Mouse (Mus musculus) small intestine, adult 2 months (tissue): ENCODE results near the gene B3gntl1. TPM values are rescaled to one million over a fixed set of nuclear protein-coding genes. Genes with fewer than 3 reads are reported as not detected.

Source experiments
- H3K27ac ChIP-seq: fragments of 200-500 bp; 2 replicates; pipeline ENCODE4 v1.5.1; 2012; ENCODE audit warnings: low read depth, low read length, control low read depth, inconsistent platforms; ENCODE audit not compliant: insufficient read depth
- H3K27me3 ChIP-seq: fragments of 200-500 bp; 2 replicates; pipeline ENCODE4 v1.6.1; 2012; ENCODE audit warnings: mild to moderate bottlenecking, moderate library complexity, low read length, inconsistent platforms; ENCODE audit not compliant: control insufficient read depth, insufficient read depth
- H3K36me3 ChIP-seq: fragments of 200-500 bp; 2 replicates; pipeline ENCODE4 v1.6.1; 2012; ENCODE audit warnings: mild to moderate bottlenecking, low read length, control low read depth, inconsistent platforms; ENCODE audit not compliant: control insufficient read depth, insufficient read depth
- H3K4me1 ChIP-seq: fragments of 200-500 bp; 2 replicates; pipeline ENCODE4 v1.6.1; 2012; ENCODE audit warnings: low read length, inconsistent platforms, mixed read lengths; ENCODE audit not compliant: control insufficient read depth, insufficient read depth, insufficient read length
- H3K4me3 ChIP-seq: fragments of 200-500 bp; 2 replicates; pipeline ENCODE4 v1.5.1; 2012; ENCODE audit warnings: low read depth, mild to moderate bottlenecking, control low read depth, inconsistent platforms, low read length, moderate library complexity
- CTCF ChIP-seq: fragments of 200-500 bp; IDR thresholded peaks from 2 replicates; pipeline ENCODE4 v1.5.1; 2012; ENCODE audit warnings: low read depth, mild to moderate bottlenecking, control low read depth, inconsistent platforms, low read length, moderate library complexity, mixed read lengths; ENCODE audit not compliant: insufficient replicate concordance, insufficient read length; ENCODE audit errors: extremely low read depth
- POLR2A ChIP-seq: fragments of 200-500 bp; IDR thresholded peaks from 2 replicates; pipeline ENCODE4 v1.6.1; 2012; ENCODE audit warnings: low read depth, mild to moderate bottlenecking, control low read depth, inconsistent platforms, low read length, moderate library complexity
- WGBS: fragments of 180-500 bp; shearing (Covaris S2); methylation state at CpG from one replicate; pipeline ENCODE4 v1.1.7; 2018; 5-methylcytosine and 5-hydroxymethylcytosine counted together
- polyA plus RNA-seq: library from polyadenylated mRNA; depleted of rRNA; stranded (reverse); fragments of >200 nt; gene quantifications from 2 replicates; pipeline ENCODE4 v1.2.3, GENCODE M21; 2012

B3gntl1 gene
- polyA plus RNA-seq, 1 experiment, result 4.4 TPM

- Histone ChIP-seq H3K36me3 (peaks cover 7% of the 10 kb centered on the region; the same call in 1 of the 2 replicates), H3K4me3 (no peak overlapping the region), H3K4me1 (no peaks in the 10 kb centered on the region; the same call in 1 of the 2 replicates), H3K27ac (no peak overlapping the region), H3K27me3 (no peaks in the 10 kb centered on the region)
- TF ChIP-seq CTCF (no peak), POLR2A (no peak)
- 72% methylated on average over 9 of the region's 9 CpGs for WGBS
These were observed 18.5 kb downstream of the B3gntl1 start for GRCm38 (mm10) chr11:121654406-121654945.

- WGBS, result 89% methylated on average over 4 of the region's 4 CpGs
- H3K4me1 ChIP-seq, result no peaks in the 10 kb centered on the region; the same call in 1 of the 2 replicates
- H3K4me3 ChIP-seq, result no peak overlapping the region
- H3K27me3 ChIP-seq, result no peaks in the 10 kb centered on the region
- H3K36me3 ChIP-seq, result peaks cover 10% of the 10 kb centered on the region
- H3K27ac ChIP-seq, result no peak overlapping the region
- TF ChIP-seq POLR2A (no peak), CTCF (no peak)
These were observed 19.3 kb downstream of the B3gntl1 start for GRCm38 (mm10) chr11:121653631-121654030.

- Histone ChIP-seq H3K4me1 (no peaks in the 10 kb centered on the region; the same call in 1 of the 2 replicates), H3K4me3 (no peak overlapping the region), H3K36me3 (peaks cover 10% of the 10 kb centered on the region), H3K27ac (no peak overlapping the region), H3K27me3 (no peaks in the 10 kb centered on the region)
- whole genome bisulfite sequencing, result 51% methylated on average over 10 of the region's 10 CpGs
- TF ChIP-seq CTCF (peak; percentile 75; the same call in 1 of the 2 replicates), POLR2A (no peak)
These were observed 20.2 kb downstream of the B3gntl1 start for GRCm38 (mm10) chr11:121652547-121653305.

GRCm38 (mm10) chr11:121651983-121652382 lies 21.0 kb downstream of the B3gntl1 start:
- Histone ChIP-seq H3K27me3 (no peaks in the 10 kb centered on the region), H3K27ac (no peak overlapping the region), H3K4me1 (no peaks in the 10 kb centered on the region; the same call in 1 of the 2 replicates), H3K4me3 (no peak overlapping the region), H3K36me3 (peaks cover 12% of the 10 kb centered on the region)
- 89% methylated on average over 5 of the region's 5 CpGs for WGBS
- TF ChIP-seq POLR2A (no peak), CTCF (no peak)

- 95% methylated on average over 9 of the region's 9 CpGs for WGBS
- no peak overlapping the region for H3K27ac ChIP-seq
- H3K4me3 ChIP-seq, result no peak overlapping the region
- H3K36me3 ChIP-seq, result peaks cover 13% of the 10 kb centered on the region
- TF ChIP-seq POLR2A (no peak), CTCF (no peak)
- no peaks in the 10 kb centered on the region for H3K27me3 ChIP-seq
- no peaks in the 10 kb centered on the region; the same call in 1 of the 2 replicates for H3K4me1 ChIP-seq
These were observed 21.4 kb downstream of the B3gntl1 start for GRCm38 (mm10) chr11:121651556-121651955.

- no peak overlapping the region for H3K27ac ChIP-seq
- WGBS, result 90% methylated on average over 11 of the region's 11 CpGs
- TF ChIP-seq POLR2A, result no peak
- TF ChIP-seq CTCF, result no peak
- peaks cover 13% of the 10 kb centered on the region for H3K36me3 ChIP-seq
- no peaks in the 10 kb centered on the region for H3K27me3 ChIP-seq
- no peak overlapping the region for H3K4me3 ChIP-seq
- no peaks in the 10 kb centered on the region; the same call in 1 of the 2 replicates for H3K4me1 ChIP-seq
These were observed 22.3 kb downstream of the B3gntl1 start for GRCm38 (mm10) chr11:121650668-121651067.

- TF ChIP-seq CTCF, result no peak
- TF ChIP-seq POLR2A, result no peak
- Histone ChIP-seq H3K27me3 (no peaks in the 10 kb centered on the region), H3K27ac (no peak overlapping the region), H3K36me3 (peaks cover 13% of the 10 kb centered on the region), H3K4me3 (no peak overlapping the region), H3K4me1 (no peaks in the 10 kb centered on the region; the same call in 1 of the 2 replicates)
- WGBS, result 68% methylated on average over 10 of the region's 10 CpGs
These were observed 23.1 kb downstream of the B3gntl1 start for GRCm38 (mm10) chr11:121649900-121650299.
